Mouse (Mus musculus) testis, adult 2 months (tissue): ENCODE data around the gene Hgd.

Experiments used
- CTCF ChIP-seq: fragments of 200-500 bp; IDR thresholded peaks from 2 replicates; pipeline ENCODE4 v1.5.1; 2012; ENCODE audit warnings: low read depth, mild to moderate bottlenecking, inconsistent platforms, low read length, moderate library complexity; ENCODE audit not compliant: control insufficient read depth, insufficient read depth, insufficient replicate concordance
- POLR2A ChIP-seq: fragments of 200-500 bp; IDR thresholded peaks from 2 replicates; pipeline ENCODE4 v1.6.1; 2012; ENCODE audit warnings: low read depth, mild to moderate bottlenecking, inconsistent platforms, low read length, moderate library complexity; ENCODE audit not compliant: control insufficient read depth

DNA sequence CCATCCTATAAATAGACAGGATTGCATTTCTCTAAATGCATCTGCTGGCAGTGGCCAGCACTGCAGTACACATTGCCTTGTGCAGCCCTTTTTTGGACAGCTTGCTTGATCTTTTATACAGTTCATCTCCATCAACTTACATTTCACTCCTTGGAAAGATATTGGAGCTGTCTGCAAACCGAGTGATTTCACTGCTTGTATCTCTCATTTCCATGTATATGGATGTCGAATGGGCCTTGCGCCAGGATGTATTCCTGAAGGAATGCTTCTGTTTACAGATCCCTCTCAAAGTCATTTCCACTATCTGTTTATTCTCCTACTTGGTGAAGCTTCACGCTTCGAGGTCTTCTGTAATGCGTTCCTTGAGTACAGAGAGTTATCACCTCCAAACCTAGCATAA lies 24.3 kb downstream of the Hgd start:
- TF ChIP-seq CTCF: no peak
- TF ChIP-seq POLR2A: no peak
